Mouse (Mus musculus): Measurements from ENCODE around the gene Rdh7. TPM values are rescaled to one million over a fixed set of nuclear protein-coding genes. Genes with fewer than 3 reads are reported as not detected.

The Rdh7 gene
- total and polyA plus RNA-seq, 2 experiments from 2014 or later: not detected

DNA sequence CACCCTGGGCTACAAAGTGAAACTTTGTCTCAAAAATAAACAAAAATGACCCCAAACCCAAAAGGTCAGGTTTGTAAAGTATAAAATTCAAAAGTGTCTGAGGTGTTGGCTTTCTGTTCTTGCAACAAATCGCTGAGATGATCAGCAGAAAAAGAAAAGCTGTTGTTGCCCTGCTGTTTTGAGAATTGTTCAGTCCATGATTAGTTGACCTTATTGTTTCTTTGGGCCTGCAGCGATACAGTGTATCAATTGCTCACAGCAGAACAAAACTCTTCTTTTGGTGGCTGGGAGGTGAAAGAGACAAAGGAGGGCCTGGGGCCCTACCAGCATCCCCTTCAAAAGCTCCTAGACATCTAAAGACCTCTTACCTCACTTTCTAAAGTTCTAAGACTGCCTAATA is 17.5 kb upstream of the Rdh7 start:
- Histone ChIP-seq H3K4me3 (ENCODE audit: low read depth, low read length) (no peak overlapping the region), H3K27ac (ENCODE audit: low read depth, low read length) (no peak overlapping the region), H3K36me3 (ENCODE audit: insufficient read depth) (no peaks in the 10 kb centered on the region), H3K4me1 (ENCODE audit: insufficient read depth) (no peaks in the 10 kb centered on the region), H3K9ac (no peak overlapping the region), H3K27me3 (ENCODE audit: insufficient read depth, low read length) (no peaks in the 10 kb centered on the region), H3K4me2 (ENCODE audit: low read depth) (no peak overlapping the region), H3K9me3 (ENCODE audit: low read length) (no peaks in the 10 kb centered on the region)
- no peak for ATAC-seq
- TF ChIP-seq CTCF (IDR thresholded peaks at IDR 0.05; ENCODE audit: low read depth): no peak
- WGBS: 67% methylated on average over 2 of the region's 2 CpGs
- DNase-seq: no peak

GRCm38 (mm10) chr10:127904718-127905446 is 16.3 kb upstream of the Rdh7 start:
- ATAC-seq: no peak; the same call in 1 of the 2 replicates

DNA sequence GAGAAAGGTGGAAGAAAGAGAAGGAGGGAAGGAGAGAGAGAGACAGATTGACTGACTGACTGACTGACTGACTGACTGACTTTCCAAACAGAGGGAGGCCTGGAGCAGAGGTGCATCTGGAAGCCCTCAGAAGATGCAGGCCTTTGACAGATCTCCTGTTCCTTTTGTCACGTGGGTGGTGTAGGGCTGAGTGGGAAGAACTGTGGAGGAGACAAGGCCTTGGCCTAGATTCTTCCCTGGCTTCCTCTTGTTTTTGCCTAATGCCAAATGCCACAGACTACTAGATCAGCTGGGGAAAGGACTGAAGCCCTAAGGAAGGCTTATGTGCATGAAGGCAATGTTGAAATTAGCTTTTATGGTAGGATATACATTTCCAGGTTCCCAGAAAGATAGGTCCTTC is 14.5 kb upstream of the Rdh7 start:
- ATAC-seq (no peak), DNase-seq (no peak)
- Histone ChIP-seq H3K9ac (no peak overlapping the region), H3K4me2 (ENCODE audit: low read depth) (no peak overlapping the region), H3K27me3 (ENCODE audit: insufficient read depth, low read length) (no peaks in the 10 kb centered on the region), H3K27ac (ENCODE audit: low read depth, low read length) (no peak overlapping the region), H3K9me3 (ENCODE audit: low read length) (no peaks in the 10 kb centered on the region), H3K36me3 (ENCODE audit: insufficient read depth) (no peaks in the 10 kb centered on the region), H3K4me3 (ENCODE audit: low read depth, low read length) (no peak overlapping the region), H3K4me1 (ENCODE audit: insufficient read depth) (no peaks in the 10 kb centered on the region)
- TF ChIP-seq CTCF (IDR thresholded peaks at IDR 0.05; ENCODE audit: low read depth): no peak
- 65% methylated on average over 1 of the region's 1 CpGs for WGBS

More at GRCm38 (mm10) chr10:127904718-127905446, 16.3 kb upstream of the Rdh7 start:
- H3K4me1 ChIP-seq (ENCODE audit: insufficient read depth): no peaks in the 10 kb centered on the region
- H3K27ac ChIP-seq (ENCODE audit: low read depth, low read length): no peak overlapping the region
- no peaks in the 10 kb centered on the region for H3K27me3 ChIP-seq (ENCODE audit: insufficient read depth, low read length)
- H3K4me3 ChIP-seq (ENCODE audit: low read depth, low read length): no peak overlapping the region
- 57% methylated on average over 7 of the region's 7 CpGs for WGBS
- H3K36me3 ChIP-seq (ENCODE audit: insufficient read depth): no peaks in the 10 kb centered on the region
- H3K9me3 ChIP-seq (ENCODE audit: low read length): no peaks in the 10 kb centered on the region
- peak; percentile 21 for DNase-seq
- H3K4me2 ChIP-seq (ENCODE audit: low read depth): no peak overlapping the region
- TF ChIP-seq CTCF (IDR thresholded peaks at IDR 0.05; ENCODE audit: low read depth): no peak
- H3K9ac ChIP-seq: no peak overlapping the region

GRCm38 (mm10) chr10:127901751-127902150 is 13.1 kb upstream of the Rdh7 start:
- DNase-seq: no peak

GRCm38 (mm10) chr10:127899783-127900182 is 11.2 kb upstream of the Rdh7 start:
- H3K27ac ChIP-seq (ENCODE audit: low read depth, low read length): no peak overlapping the region
- DNase-seq (no peak), ATAC-seq (no peak)
- no peaks in the 10 kb centered on the region for H3K36me3 ChIP-seq (ENCODE audit: insufficient read depth)
- 70% methylated on average over 5 of the region's 5 CpGs for WGBS
- no peaks in the 10 kb centered on the region for H3K4me1 ChIP-seq (ENCODE audit: insufficient read depth)
- no peak overlapping the region for H3K9ac ChIP-seq
- H3K27me3 ChIP-seq (ENCODE audit: insufficient read depth, low read length): no peaks in the 10 kb centered on the region
- TF ChIP-seq CTCF (IDR thresholded peaks at IDR 0.05; ENCODE audit: low read depth): no peak
- no peak overlapping the region for H3K4me3 ChIP-seq (ENCODE audit: low read depth, low read length)
- H3K4me2 ChIP-seq (ENCODE audit: low read depth): no peak overlapping the region
- no peaks in the 10 kb centered on the region for H3K9me3 ChIP-seq (ENCODE audit: low read length)

More at GRCm38 (mm10) chr10:127901751-127902150, 13.1 kb upstream of the Rdh7 start:
- TF ChIP-seq CTCF (IDR thresholded peaks at IDR 0.05; ENCODE audit: low read depth): no peak
- no peaks in the 10 kb centered on the region for H3K27me3 ChIP-seq (ENCODE audit: insufficient read depth, low read length)
- H3K4me3 ChIP-seq (ENCODE audit: low read depth, low read length): no peak overlapping the region
- H3K4me2 ChIP-seq (ENCODE audit: low read depth): no peak overlapping the region
- no peaks in the 10 kb centered on the region for H3K36me3 ChIP-seq (ENCODE audit: insufficient read depth)
- no peaks in the 10 kb centered on the region for H3K9me3 ChIP-seq (ENCODE audit: low read length)
- no peak overlapping the region for H3K9ac ChIP-seq
- 81% methylated on average over 4 of the region's 4 CpGs for WGBS
- H3K4me1 ChIP-seq (ENCODE audit: insufficient read depth): no peaks in the 10 kb centered on the region
- no peak overlapping the region for H3K27ac ChIP-seq (ENCODE audit: low read depth, low read length)
- ATAC-seq: no peak

DNA sequence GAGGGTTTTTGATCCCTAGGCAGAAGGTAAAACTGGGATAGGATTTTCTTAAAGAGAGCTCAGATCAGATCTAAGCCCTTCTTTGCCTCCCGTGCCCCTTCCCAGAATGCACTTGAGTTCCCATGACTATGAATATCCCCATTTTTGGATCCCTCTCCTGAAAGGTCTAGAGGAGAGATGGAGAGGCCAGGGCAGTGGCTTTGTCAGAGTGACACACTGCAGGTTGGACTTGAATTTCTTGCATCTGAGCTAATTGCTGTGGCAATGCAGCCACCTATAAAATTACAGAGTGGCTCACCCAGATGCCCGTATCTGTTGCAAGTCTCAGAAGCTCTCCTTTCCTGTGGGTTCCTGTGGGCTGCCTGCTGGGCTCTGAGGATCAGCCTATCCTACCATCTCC is 9.6 kb upstream of the Rdh7 start, which contains the start of gene Sdr9c7:
TSS of gene Sdr9c7 (plus strand) at position 301 of the 400 bp plus-strand sequence.
- no peaks in the 10 kb centered on the region for H3K27me3 ChIP-seq (ENCODE audit: insufficient read depth, low read length)
- H3K4me2 ChIP-seq (ENCODE audit: low read depth): no peak within 1 kb of the TSS
- no peak for DNase-seq
- H3K36me3 ChIP-seq (ENCODE audit: insufficient read depth): no peaks in the 10 kb centered on the region
- H3K4me1 ChIP-seq (ENCODE audit: insufficient read depth): no peaks in the 10 kb centered on the region
- no peak for TF ChIP-seq CTCF (IDR thresholded peaks at IDR 0.05; ENCODE audit: low read depth)
- no peaks in the 10 kb centered on the region for H3K9me3 ChIP-seq (ENCODE audit: low read length)
- no peak within 1 kb of the TSS for H3K9ac ChIP-seq
- ATAC-seq: no peak
- WGBS: 82% methylated on average over 2 of the region's 2 CpGs
- H3K4me3 ChIP-seq (ENCODE audit: low read depth, low read length): no peak within 1 kb of the TSS
- no peak within 1 kb of the TSS for H3K27ac ChIP-seq (ENCODE audit: low read depth, low read length)

DNA sequence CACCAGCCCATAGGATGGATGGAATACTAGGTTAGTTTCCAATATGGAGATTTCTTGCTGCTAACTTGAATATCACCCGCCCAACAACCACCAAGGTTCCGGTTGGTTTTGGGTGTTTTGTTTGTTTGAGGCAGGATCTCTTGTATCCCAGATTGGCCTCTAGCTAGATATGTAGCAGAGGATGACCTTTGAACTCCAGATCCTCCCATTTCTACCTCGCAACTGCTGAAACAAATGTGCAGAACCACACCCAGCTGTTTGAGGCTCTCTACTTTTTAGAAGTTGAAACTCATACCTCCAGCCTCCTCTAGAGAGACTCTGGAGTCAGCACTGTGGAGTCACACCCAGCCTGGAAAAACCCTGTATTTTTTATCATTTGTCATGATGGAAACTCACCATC is 8.9 kb upstream of the Rdh7 start:
- Histone ChIP-seq H3K27ac (ENCODE audit: low read depth, low read length) (no peak overlapping the region), H3K27me3 (ENCODE audit: insufficient read depth, low read length) (no peaks in the 10 kb centered on the region), H3K9me3 (ENCODE audit: low read length) (no peaks in the 10 kb centered on the region), H3K9ac (no peak overlapping the region), H3K4me1 (ENCODE audit: insufficient read depth) (no peaks in the 10 kb centered on the region), H3K4me2 (ENCODE audit: low read depth) (no peak overlapping the region), H3K36me3 (ENCODE audit: insufficient read depth) (no peaks in the 10 kb centered on the region), H3K4me3 (ENCODE audit: low read depth, low read length) (no peak overlapping the region)
- ATAC-seq (no peak), DNase-seq (no peak)
- TF ChIP-seq CTCF (IDR thresholded peaks at IDR 0.05; ENCODE audit: low read depth): no peak
- 92% methylated on average over 3 of the region's 3 CpGs for WGBS

Data from forebrain, postnatal 0 days (tissue).